Mouse (Mus musculus) thymus, postnatal 10 days (tissue): ENCODE data around the gene Il18bp.
A peak's percentile ranks its signal among the peaks of the same experiment; 100 is the strongest.

Experiments used
- DNase-seq, 2 experiments: peaks; one replicate each; pipeline ENCODE4 v3.0.0; 2021; ENCODE audit warnings: low spot score in 2 of 2

Il18bp gene

DNA sequence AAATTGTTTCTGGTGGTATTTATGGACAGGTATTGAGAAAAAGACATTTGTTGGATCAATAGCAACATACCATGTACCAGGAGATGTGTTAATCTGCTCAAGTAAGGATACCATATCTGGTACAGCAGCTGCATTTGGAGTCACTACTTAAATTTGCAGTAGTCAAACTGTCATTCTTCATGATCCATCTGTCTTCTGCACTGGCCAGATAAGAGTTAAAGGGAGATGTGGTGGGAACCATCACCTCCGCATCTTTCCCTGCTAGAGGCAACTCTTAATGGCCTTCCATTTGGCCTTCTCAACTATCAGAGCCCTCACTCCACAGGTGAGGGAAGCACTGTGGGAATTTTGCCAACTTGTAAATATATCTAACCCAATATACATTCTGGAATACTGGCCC is 12.0 kb downstream of the Il18bp start:
- DNase-seq = no peak

DNA sequence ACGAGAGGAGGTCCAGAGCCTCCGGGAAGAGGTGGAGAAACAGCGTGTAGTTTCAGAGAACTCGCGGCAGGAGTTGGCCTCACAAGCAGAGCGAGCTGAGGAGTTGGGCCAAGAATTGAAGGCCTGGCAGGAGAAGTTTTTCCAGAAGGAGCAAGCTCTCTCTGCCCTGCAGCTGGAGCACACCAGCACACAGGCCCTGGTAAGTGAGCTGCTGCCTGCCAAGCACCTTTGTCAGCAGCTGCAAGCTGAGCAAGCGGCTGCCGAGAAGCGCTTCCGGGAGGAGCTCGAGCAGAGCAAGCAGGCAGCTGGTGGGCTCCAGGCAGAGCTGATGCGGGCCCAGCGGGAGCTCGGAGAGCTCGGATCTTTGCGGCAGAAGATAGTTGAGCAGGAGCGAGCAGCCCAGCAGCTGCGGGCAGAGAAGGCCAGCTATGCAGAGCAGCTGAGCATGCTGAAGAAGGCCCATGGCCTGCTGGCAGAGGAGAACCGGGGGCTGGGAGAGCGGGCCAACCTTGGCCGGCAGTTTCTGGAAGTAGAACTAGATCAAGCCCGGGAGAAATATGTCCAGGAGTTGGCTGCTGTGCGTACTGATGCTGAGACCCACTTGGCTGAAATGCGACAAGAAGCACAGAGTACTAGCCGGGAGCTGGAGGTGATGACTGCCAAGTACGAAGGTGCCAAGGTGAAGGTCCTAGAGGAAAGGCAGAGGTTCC is 17.4 kb downstream of the Il18bp start:
- no peak for DNase-seq

DNA sequence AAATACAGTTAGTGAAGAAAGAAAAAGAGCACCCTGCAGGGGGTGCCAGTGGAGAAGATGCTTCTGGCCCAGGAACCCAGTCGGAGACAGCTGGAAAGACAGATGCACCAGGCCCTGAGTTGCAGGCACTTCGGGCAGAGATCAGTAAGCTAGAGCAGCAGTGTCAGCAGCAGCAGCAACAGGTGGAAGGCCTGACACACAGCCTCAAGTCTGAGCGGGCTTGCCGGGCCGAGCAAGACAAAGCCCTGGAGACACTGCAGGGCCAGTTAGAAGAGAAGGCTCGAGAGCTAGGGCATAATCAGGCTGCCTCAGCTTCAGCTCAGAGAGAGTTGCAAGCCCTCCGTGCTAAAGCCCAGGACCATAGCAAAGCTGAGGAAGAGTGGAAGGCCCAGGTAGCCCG is 18.2 kb downstream of the Il18bp start:
- DNase-seq = no peak

DNA sequence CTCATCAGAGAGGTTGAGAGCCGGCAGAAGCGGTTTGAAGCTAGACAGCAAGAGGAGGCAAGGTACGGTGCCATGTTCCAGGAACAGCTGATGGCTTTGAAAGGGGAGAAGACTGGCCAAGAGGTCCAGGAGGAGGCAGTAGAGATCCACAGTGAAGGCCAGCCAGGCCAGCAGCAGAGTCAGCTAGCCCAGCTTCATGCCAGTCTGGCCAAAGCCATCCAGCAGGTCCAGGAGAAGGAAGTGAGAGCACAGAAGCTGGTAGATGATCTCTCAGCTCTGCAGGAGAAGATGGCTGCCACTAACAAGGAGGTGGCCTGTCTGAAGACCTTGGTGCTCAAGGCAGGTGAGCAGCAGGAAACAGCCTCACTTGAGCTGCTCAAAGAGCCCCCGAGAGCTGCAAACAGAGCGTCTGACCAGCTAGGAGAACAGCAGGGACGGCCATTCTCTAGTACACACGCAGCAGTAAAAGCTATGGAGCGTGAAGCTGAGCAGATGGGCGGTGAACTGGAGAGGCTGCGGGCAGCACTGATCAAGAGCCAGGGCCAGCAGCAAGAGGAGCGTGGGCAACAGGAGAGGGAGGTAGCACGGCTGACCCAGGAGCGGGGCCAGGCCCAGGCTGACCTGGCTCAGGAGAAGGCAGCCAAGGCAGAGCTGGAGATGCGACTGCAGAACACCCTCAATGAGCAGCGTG is 18.9 kb downstream of the Il18bp start:
- DNase-seq = no peak

DNA sequence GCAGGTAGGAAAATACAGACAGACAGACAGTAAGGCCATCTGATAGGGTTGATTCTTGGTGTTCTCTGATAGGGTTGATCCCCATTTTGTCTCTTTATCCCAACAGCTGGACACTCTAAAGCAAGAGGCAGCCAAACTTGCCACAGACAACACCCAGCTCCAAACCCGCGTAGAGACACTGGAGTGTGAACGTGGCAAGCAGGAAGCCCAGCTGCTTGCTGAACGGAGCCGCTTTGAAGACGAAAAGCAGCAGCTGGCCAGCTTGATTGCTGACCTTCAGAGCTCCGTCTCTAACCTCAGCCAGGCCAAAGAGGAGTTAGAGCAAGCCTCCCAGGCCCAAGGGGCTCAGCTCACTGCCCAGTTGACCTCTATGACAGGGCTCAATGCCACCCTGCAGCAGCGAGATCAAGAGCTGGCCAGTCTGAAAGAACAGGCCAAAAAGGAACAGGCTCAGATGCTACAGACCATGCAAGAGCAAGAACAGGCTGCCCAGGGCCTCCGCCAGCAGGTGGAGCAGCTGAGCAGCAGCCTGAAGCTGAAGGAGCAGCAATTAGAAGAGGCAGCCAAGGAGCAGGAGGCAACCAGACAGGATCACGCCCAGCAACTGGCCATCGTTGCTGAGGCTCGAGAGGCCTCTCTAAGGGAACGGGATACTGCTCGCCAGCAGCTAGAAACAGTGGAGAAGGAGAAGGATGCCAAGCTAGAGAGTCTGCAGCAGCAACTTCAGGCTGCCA is 20.1 kb downstream of the Il18bp start:
- DNase-seq = peak; percentile 38 to 78

DNA sequence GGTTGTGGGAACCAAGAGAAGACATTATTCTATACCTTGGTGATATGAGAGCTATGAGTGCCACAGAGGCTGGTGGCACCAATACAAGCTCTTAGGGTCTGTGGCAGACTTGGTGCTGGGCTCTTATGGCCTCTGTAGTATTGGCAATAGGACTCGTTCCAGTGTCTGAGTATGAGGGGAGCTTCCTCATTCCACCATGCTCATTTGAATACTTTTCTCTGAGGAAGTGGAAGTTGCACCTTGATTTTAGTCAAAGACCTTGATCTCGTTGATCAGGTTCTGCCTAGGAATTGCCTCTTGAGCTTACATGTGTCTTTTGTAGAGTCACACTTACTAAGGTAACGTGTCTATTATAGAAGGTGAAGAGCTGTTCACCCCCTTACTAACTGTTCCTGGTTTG is 24.2 kb downstream of the Il18bp start:
- no peak for DNase-seq

DNA sequence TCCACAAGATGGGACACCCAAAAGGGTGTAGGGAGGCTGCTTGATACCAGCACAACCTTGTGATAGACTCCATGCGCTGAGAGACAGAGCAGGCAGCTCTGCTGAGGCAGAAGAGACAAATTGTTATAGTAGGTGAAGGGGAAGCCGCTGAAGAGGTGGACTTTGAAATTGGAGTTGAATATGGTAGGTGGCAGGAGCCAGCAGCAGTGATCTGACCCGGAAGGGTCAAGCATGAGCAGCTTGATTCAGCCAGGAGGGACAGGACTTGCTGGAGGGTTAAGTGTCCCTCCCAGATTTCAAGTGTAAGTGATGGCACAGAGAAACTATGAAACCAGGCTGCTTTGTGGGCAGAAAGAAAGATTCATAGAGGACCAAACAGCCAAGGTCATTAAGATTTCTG is 33.4 kb downstream of the Il18bp start:
- no peak for DNase-seq

DNA sequence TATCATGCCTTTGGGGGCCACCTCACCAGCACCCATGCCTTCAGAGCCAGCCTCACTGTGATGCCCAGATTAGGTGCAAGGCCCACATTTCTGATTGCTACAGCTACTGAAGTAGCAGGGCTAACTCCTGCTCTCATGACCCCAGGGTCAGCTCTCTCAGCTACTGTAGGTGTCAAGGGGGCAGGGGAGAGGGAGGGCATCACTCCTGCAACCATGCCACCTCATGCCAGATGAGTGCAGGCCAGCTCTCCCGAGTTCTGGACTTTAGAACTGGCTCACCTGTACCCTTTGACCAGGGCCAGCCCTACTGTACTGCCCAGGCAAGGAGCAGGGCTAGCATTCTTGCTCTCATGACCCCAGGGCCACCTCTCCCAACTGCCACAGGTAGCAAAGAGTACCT is 35.8 kb downstream of the Il18bp start:
- DNase-seq = no peak

DNA sequence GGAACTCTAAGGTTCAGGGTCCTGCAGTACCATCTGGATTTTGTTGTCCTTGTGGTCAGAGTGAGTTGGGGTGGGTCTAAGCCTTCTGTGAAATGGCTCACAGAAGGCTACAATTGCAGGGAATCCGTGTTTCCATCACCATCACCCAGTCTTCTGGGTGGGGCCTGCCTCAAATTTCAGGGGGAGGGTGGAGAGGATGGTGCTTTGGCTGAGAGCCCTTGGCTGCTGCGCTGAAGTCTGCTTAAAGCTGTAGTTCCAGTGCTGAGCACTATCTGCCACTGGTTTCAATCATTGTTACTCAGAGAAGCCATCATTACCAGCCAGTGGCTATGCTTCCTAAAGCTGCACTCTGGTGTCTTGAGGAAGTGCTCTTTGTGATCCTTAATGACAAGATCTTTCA is 44.0 kb downstream of the Il18bp start:
- DNase-seq = no peak

DNA sequence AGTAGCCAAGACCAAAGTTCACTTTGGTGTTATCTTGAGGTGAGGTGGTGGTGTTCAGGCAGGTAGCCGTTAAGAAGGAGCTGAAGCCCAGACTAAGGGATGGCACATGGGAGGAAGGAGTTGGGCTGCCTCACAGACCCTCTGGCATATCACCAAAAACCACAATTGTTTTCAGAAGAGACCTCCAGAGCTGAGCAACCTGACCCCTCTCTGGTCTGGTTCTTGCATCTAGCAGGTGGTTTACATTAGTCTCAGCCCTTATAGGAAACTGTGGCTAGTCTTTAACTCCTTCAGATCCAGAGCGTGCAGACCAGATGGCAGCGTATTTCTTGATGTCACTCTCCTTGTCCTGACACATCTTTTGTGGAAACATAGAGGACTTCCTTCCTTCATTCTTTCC is 44.8 kb downstream of the Il18bp start:
- no peak for DNase-seq

DNA sequence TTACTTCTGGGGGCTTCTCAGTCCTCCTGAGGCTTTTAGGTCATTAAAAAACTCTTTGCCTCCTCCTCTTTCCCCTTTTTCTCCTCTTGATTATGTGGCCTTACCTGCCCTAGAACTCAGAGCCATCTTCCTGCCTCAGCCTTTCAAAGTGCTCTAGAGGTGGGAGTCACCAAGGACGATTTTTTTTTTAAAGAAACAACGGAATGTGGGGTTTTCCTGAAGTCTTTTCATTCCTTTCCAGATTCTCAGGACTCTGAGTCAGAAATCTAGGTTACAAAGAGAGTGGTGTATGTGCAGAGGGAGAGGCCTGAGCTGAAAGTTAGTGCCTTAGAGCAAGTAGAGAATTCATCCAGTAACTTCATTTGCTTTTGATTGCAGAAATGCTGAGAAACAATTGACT is 46.8 kb downstream of the Il18bp start:
- DNase-seq = no peak

DNA sequence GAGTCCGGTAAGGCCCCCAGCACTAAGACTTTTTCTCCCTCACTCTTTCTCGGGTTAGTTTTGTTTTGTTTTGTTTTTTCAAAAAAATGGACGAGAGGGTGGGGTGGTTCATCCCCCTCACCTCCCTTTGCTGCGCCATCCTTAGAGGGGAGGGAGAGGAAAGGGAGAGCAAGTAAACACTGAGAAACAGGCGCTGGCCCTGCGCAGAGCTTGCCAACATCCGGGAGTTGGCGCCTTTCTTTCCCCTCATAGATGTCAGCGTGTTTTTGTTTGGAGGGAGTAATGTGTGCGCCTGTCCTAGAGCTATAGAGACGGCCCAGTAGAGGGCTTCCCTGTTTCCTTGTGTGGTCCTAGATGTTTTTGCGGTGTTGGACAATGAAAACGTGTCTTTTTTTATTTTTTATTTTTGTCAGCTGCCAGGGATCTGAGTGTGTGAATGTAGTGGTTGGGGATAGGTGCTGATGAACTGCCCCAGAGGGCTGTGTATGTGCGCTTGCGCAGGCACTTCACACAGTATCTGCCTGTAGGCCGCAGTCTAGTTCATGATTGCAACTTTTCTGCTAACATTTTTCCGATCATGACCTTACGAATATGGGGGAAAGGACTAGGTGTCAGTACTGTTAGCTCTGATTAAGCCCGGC is 47.5 kb downstream of the Il18bp start:
- peak; percentile 54 to 55 for DNase-seq

DNA sequence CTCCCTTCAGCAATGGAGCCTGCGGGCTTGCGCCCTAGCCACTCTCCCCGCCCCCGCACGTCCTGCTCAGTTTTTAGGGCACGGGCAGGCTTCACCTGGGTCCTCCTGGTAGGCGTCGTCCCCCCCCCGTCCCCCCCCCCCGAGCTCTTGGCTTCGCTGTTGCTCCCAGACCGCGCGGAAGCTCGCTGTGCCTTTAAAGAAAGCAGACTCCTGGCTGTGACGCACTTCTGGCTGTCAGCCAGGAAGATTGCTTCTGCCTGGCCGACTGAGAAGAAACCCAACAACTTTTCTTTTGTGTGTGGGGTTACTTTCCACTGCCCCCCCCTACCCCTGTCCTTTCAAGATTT is 48.1 kb downstream of the Il18bp start:
- DNase-seq = peak; percentile 64 to 70

DNA sequence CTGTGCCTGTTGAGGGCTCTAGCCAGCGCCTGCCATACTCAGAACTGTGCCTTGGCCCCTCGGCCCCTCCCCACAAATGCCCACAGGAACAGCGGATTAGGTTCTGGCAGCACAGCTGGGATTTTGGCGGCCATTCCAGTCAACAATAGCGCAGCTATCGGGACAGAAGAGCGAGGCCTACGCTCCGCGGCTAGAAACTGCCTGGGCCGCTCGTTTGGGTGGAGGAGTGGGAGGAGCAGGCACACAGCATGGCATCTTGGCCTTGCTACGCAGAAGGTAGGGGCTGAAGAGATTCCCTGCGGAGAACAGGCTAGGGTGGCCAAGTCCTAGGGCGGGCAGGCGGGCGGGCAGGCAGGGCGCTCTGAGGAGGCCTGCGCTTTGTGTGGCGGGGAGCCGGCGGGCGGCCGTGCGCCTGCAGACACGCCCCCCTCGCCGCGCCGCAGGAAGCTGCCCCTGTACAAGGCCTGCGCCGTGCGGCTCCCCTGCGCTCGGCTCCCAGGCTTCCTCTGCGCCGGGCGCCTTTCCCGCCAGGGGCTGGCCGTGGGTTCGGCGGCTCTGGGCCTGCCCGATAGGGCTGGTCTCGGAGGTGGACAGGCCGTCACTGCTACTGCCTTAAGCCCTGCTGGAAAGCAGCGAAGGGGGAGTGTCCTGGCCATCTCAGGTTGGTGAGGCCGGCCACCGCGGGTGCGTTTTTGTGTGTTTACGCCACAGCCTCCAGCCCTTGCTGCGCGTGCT is 48.6 kb downstream of the Il18bp start:
- DNase-seq = peak; percentile 72 to 80

DNA sequence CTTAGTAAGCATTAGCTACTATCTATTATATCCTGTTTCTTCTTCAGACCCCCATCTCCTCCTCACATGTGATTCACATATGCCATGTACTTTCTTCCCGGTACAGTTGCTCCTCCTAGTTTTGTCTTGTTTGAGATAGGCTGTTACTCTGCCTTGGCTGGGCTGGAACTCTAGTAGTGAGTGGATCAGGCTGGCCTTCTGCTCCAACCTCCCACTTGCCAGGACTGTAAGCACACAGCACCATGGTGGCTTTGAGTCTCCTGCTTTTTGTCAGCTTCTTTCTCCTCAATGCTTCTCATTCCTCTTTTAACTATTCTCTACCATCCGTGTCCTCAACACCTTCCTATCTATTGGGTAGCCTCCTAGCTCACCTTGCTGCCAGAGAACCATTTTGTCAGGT is 49.7 kb downstream of the Il18bp start:
- no peak for DNase-seq

DNA sequence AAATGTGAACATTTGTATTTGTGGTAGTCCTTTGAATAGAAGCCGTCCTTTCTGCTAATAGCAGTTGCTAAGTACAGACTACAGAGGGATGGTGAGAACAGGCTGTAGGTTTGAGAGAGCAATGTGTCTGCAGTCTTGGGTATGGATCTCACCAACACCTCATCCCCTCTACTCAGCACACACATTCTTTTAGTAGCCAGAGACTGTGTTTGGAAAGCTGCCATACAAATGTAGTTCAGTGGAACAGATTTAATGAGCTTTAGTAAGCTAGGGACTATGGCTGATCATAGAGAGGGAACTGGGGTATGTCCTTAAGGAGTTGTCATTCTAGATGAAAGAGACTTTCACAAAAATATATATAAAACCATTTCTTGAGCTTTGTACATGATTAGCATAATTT is 51.2 kb downstream of the Il18bp start:
- DNase-seq = no peak

DNA sequence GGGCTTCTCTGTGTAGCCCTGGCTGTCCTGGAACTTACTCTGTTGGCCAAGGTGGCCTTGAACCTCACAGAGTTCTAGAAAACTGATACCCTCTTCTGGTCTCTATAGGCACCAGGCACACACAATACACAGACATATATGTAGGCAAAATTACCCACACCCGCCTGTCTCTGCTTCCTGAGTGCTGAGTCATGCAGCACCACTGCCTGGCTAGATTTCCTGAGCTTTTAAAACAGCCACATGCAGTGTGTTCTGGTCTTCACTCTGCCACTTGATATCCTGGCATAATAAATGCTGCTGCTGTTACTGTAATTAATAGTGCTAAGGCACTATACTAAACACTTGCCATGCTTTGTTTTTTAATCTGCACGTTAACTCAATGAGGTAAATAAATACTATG is 52.9 kb downstream of the Il18bp start:
- DNase-seq = no peak
